Mouse (Mus musculus): ENCODE results near the gene Caskin1. TPM values are rescaled to one million over a fixed set of nuclear protein-coding genes. Genes with fewer than 3 reads are reported as not detected.

The Caskin1 gene
- polyA plus RNA-seq, 1 experiment from 2014 or later, result 0.56 TPM

DNA sequence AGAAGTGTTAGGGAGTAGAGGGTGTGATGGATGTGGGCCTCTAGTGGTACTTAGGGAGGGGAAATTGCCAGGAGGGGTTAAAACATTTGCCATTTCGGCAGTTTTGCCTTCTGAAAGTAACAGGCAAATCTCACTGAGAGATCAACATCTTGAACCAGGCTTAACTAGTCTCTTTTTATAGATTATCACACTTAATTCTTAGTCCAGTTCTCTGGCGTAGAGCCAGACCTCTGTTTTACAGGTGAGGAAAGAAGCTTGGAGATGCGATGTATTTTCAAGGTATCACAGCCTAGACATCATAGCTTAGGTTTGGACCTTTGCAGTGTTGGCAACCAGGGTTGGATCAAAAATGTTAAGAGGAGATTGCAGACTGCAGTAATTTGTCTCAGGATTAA is 62.6 kb downstream of the Caskin1 start:
- H3K9ac ChIP-seq (ENCODE audit: low read depth, low read length), result peak overlapping the region; percentile 92
- DNase-seq (ENCODE audit: low spot score) (no peak), ATAC-seq (replicated peaks; ENCODE audit: low FRiP score) (no peak)
- WGBS, result 57% methylated on average over 3 of the region's 3 CpGs
- H3K9me3 ChIP-seq (ENCODE audit: control insufficient read depth, low read length), result no peaks in the 10 kb centered on the region
- peak overlapping the region; percentile 96 for H3K4me2 ChIP-seq
- H3K27me3 ChIP-seq (replicated peaks; ENCODE audit: control insufficient read depth, insufficient read depth, low read length), result no peaks in the 10 kb centered on the region
- no peak overlapping the region for H3K27ac ChIP-seq (ENCODE audit: low read depth, low read length)
- peak overlapping the region; percentile 93 for H3K4me3 ChIP-seq (ENCODE audit: low read depth, low read length)
- no peaks in the 10 kb centered on the region for H3K36me3 ChIP-seq (ENCODE audit: control insufficient read depth, insufficient read depth, low read length)
- H3K4me1 ChIP-seq (replicated peaks; ENCODE audit: control insufficient read depth, insufficient read depth, low read length), result peaks cover 7% of the 10 kb centered on the region

DNA sequence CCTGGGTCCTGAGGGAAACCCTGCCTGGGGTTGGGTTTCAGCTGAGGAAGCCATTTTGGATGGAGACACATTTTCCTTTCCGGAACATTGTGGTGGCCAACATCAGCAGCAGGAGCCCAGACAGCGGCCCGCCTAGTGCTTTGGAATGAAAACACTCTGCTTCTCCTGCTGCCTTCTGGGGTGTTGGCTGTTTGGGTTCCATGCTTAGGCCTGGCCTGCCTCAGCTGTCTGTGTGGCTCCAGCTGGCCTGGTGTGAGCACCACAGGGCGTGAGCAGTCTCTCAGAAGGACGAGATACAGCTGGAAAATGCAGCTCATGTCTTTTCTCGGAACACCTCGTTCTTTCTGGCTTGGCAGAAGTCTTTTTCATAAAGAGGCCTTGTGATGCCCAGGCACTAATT is 68.7 kb downstream of the Caskin1 start:
- DNase-seq (ENCODE audit: low spot score), result no peak
- 89% methylated on average over 7 of the region's 7 CpGs for WGBS
- ATAC-seq (replicated peaks; ENCODE audit: low FRiP score), result no peak
- H3K9me3 ChIP-seq (ENCODE audit: control insufficient read depth, low read length), result no peaks in the 10 kb centered on the region
- H3K4me3 ChIP-seq (ENCODE audit: low read depth, low read length), result no peak overlapping the region
- no peak overlapping the region for H3K27ac ChIP-seq (ENCODE audit: low read depth, low read length)
- no peaks in the 10 kb centered on the region for H3K27me3 ChIP-seq (replicated peaks; ENCODE audit: control insufficient read depth, insufficient read depth, low read length)
- H3K4me2 ChIP-seq, result no peak overlapping the region
- peaks cover 17% of the 10 kb centered on the region for H3K4me1 ChIP-seq (replicated peaks; ENCODE audit: control insufficient read depth, insufficient read depth, low read length)
- H3K36me3 ChIP-seq (ENCODE audit: control insufficient read depth, insufficient read depth, low read length), result no peaks in the 10 kb centered on the region
- H3K9ac ChIP-seq (ENCODE audit: low read depth, low read length), result no peak overlapping the region

Other genes starting within 250 kb of the Caskin1 start
- 95.6 and 107 TPM in 2 replicates for gene Ccnf, start 237.1 kb upstream of the Caskin1 start, polyA plus RNA-seq (2014; fragmentation: Nextera tagmentation; extraction: Ambion mirVana)
- gene Abca17, start 137.5 kb upstream of the Caskin1 start, polyA plus RNA-seq (2014; fragmentation: Nextera tagmentation; extraction: Ambion mirVana), result 0.19 TPM in 1 of 2 replicates, not detected in the other
- 30.4 and 30.7 TPM in 2 replicates for gene Abca3, start 136.7 kb upstream of the Caskin1 start, polyA plus RNA-seq (2014; fragmentation: Nextera tagmentation; extraction: Ambion mirVana)
- 336 and 347 TPM in 2 replicates for gene Rnps1, start 74.0 kb upstream of the Caskin1 start, polyA plus RNA-seq (2014; fragmentation: Nextera tagmentation; extraction: Ambion mirVana)
- gene Eci1, start 62.0 kb upstream of the Caskin1 start, polyA plus RNA-seq (2014; fragmentation: Nextera tagmentation; extraction: Ambion mirVana), result 122 and 126 TPM in 2 replicates
- 1.1 and 1.3 TPM in 2 replicates for gene Dnase1l2, start 45.5 kb upstream of the Caskin1 start, polyA plus RNA-seq (2014; fragmentation: Nextera tagmentation; extraction: Ambion mirVana)
- gene E4f1, start 18.3 kb upstream of the Caskin1 start, polyA plus RNA-seq (2014; fragmentation: Nextera tagmentation; extraction: Ambion mirVana), result 20.0 and 23.5 TPM in 2 replicates
- 119 and 123 TPM in 2 replicates for gene Pgp, start 18.2 kb upstream of the Caskin1 start, polyA plus RNA-seq (2014; fragmentation: Nextera tagmentation; extraction: Ambion mirVana)
- 0.25 and 0.26 TPM in 2 replicates for gene Bricd5, start 14.7 kb upstream of the Caskin1 start, polyA plus RNA-seq (2014; fragmentation: Nextera tagmentation; extraction: Ambion mirVana)
- gene Mlst8, start 9.5 kb upstream of the Caskin1 start, polyA plus RNA-seq (2014; fragmentation: Nextera tagmentation; extraction: Ambion mirVana), result 22.3 TPM in 2 replicates
- gene Traf7, start 39.3 kb downstream of the Caskin1 start, polyA plus RNA-seq (2014; fragmentation: Nextera tagmentation; extraction: Ambion mirVana), result 81.0 and 90.7 TPM in 2 replicates
- 2.0 and 2.4 TPM in 2 replicates for gene Rab26, start 45.6 kb downstream of the Caskin1 start, polyA plus RNA-seq (2014; fragmentation: Nextera tagmentation; extraction: Ambion mirVana)
- gene Pkd1, start 61.2 kb downstream of the Caskin1 start, polyA plus RNA-seq (2014; fragmentation: Nextera tagmentation; extraction: Ambion mirVana), result 8.7 and 12.2 TPM in 2 replicates
- gene Tsc2, start 144.0 kb downstream of the Caskin1 start, polyA plus RNA-seq (2014; fragmentation: Nextera tagmentation; extraction: Ambion mirVana), result 53.5 and 55.2 TPM in 2 replicates
- 21.0 and 23.7 TPM in 2 replicates for gene Nthl1, start 144.1 kb downstream of the Caskin1 start, polyA plus RNA-seq (2014; fragmentation: Nextera tagmentation; extraction: Ambion mirVana)
- 23.6 and 25.1 TPM in 2 replicates for gene Slc9a3r2, start 161.7 kb downstream of the Caskin1 start, polyA plus RNA-seq (2014; fragmentation: Nextera tagmentation; extraction: Ambion mirVana)
- gene Npw, start 169.9 kb downstream of the Caskin1 start, polyA plus RNA-seq (2014; fragmentation: Nextera tagmentation; extraction: Ambion mirVana), result 0.31 and 0.47 TPM in 2 replicates
- gene Zfp598, start 181.1 kb downstream of the Caskin1 start, polyA plus RNA-seq (2014; fragmentation: Nextera tagmentation; extraction: Ambion mirVana), result 37.4 and 38.3 TPM in 2 replicates
- 0.26 and 0.49 TPM in 2 replicates for gene Syngr3, start 201.4 kb downstream of the Caskin1 start, polyA plus RNA-seq (2014; fragmentation: Nextera tagmentation; extraction: Ambion mirVana)
- gene Gfer, start 207.6 kb downstream of the Caskin1 start, polyA plus RNA-seq (2014; fragmentation: Nextera tagmentation; extraction: Ambion mirVana), result 64.2 and 74.7 TPM in 2 replicates
- gene Noxo1, start 207.6 kb downstream of the Caskin1 start, polyA plus RNA-seq (2014; fragmentation: Nextera tagmentation; extraction: Ambion mirVana), result 0.56 and 0.58 TPM in 2 replicates
- gene Tbl3, start 219.1 kb downstream of the Caskin1 start, polyA plus RNA-seq (2014; fragmentation: Nextera tagmentation; extraction: Ambion mirVana), result 102 and 109 TPM in 2 replicates
- 0.25 and 0.27 TPM in 2 replicates for gene Rnf151, start 229.5 kb downstream of the Caskin1 start, polyA plus RNA-seq (2014; fragmentation: Nextera tagmentation; extraction: Ambion mirVana)
- 2,083 and 2,225 TPM in 2 replicates for gene Rps2, start 229.5 kb downstream of the Caskin1 start, polyA plus RNA-seq (2014; fragmentation: Nextera tagmentation; extraction: Ambion mirVana)
- 301 and 321 TPM in 2 replicates for gene Ndufb10, start 235.9 kb downstream of the Caskin1 start, polyA plus RNA-seq (2014; fragmentation: Nextera tagmentation; extraction: Ambion mirVana)
- gene Rpl3l, start 239.2 kb downstream of the Caskin1 start, polyA plus RNA-seq (2014; fragmentation: Nextera tagmentation; extraction: Ambion mirVana), result not detected in 2 replicates
- gene Msrb1, start 248.0 kb downstream of the Caskin1 start, polyA plus RNA-seq (2014; fragmentation: Nextera tagmentation; extraction: Ambion mirVana), result 30.7 and 31.0 TPM in 2 replicates